Mouse (Mus musculus): ENCODE measurements around the gene Ruvbl2. TPM values are rescaled to one million over a fixed set of nuclear protein-coding genes. Genes with fewer than 3 reads are reported as not detected.
"Not testable (repeated sequence)": the region's sequence is repeated elsewhere in the genome, so short reads cannot be mapped to it uniquely, and the experiment has no call there.

The Ruvbl2 gene
- polyA plus RNA-seq, 1 experiment from 2014 or later, result 127 TPM

GRCm38 (mm10) chr7:45405091-45406075, 32.5 kb downstream of the Ruvbl2 start, which contains the start of gene Kcna7:
Kcna7 (plus strand) TSS chr7:45405653.
- Histone ChIP-seq H3K4me2 (replicated peaks) (peak within 1 kb of the TSS; percentile 54), H3K9ac (0 out of 2 replicates have a peak within 1 kb of the TSS, but pooled peaks have one; percentile 26), H3K27me3 (replicated peaks) (peaks cover 53% of the 10 kb centered on the region), H3K36me3 (no peaks in the 10 kb centered on the region), H3K4me1 (peaks cover 8% of the 10 kb centered on the region), H3K27ac (no peak within 1 kb of the TSS), H3K4me3 (peak within 1 kb of the TSS; percentile 28; the same call in 1 of the 2 replicates), H3K9me3 (no peaks in the 10 kb centered on the region)
- 10% methylated on average over 28 of the region's 28 CpGs for WGBS
- ATAC-seq (ENCODE audit: low FRiP score, low read depth), result no peak

- no peaks in the 10 kb centered on the region for H3K36me3 ChIP-seq
- WGBS, result 45% methylated on average over 6 of the region's 6 CpGs
- peaks cover 8% of the 10 kb centered on the region for H3K4me1 ChIP-seq
- H3K27ac ChIP-seq, result no peak overlapping the region
- H3K4me3 ChIP-seq, result no peak overlapping the region
- ATAC-seq (ENCODE audit: low FRiP score, low read depth), result no peak
- H3K27me3 ChIP-seq (replicated peaks), result peaks cover 36% of the 10 kb centered on the region
- no peak overlapping the region for H3K9ac ChIP-seq
- H3K9me3 ChIP-seq, result no peaks in the 10 kb centered on the region
- no peak overlapping the region for H3K4me2 ChIP-seq (replicated peaks)
These were observed 34.2 kb downstream of the Ruvbl2 start for GRCm38 (mm10) chr7:45403532-45404261.

DNA sequence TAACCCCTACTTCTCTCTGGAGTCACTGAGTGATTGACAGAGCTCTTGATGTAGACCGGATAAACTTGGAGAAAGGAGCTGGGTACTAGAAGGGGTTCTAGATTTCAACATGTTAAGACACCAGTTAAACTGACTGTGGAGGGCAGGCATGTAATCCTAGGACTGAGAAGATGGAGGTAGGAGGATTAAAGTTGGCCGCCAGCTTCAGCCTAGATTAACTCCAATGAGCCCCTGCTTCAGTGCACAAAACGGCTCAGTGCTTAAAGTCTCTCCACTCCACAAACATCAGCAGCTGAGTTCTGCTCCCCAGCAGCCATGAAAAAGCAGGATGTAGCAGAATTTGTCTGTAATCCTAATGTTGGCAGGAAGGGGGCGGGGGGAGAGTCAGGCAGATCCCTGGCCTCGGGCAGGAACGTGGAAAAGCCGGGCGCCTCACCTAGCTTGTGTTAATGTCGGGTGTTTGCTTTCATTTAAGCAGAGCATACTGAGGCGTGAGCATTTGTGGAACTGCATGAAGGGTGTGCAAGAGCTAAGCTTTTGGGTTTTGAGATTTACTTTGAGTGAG, 36.3 kb downstream of the Ruvbl2 start:
- Histone ChIP-seq H3K9ac (0 out of 2 replicates have a peak overlapping the region, but pooled peaks have one; percentile 29), H3K27ac (no peak overlapping the region), H3K36me3 (no peaks in the 10 kb centered on the region), H3K4me3 (no peak overlapping the region), H3K27me3 (replicated peaks) (peaks cover 15% of the 10 kb centered on the region), H3K4me2 (replicated peaks) (no peak overlapping the region), H3K4me1 (peaks cover 6% of the 10 kb centered on the region), H3K9me3 (no peaks in the 10 kb centered on the region)
- ATAC-seq (ENCODE audit: low FRiP score, low read depth), result no peak
- WGBS, result 82% methylated on average over 10 of the region's 10 CpGs

GRCm38 (mm10) chr7:45396787-45397186, 41.1 kb downstream of the Ruvbl2 start:
- Histone ChIP-seq H3K27ac (no peak overlapping the region), H3K9me3 (no peaks in the 10 kb centered on the region), H3K9ac (no peak overlapping the region), H3K36me3 (peaks cover 9% of the 10 kb centered on the region), H3K27me3 (replicated peaks) (no peaks in the 10 kb centered on the region), H3K4me3 (no peak overlapping the region), H3K4me2 (replicated peaks) (no peak overlapping the region), H3K4me1 (peaks cover 21% of the 10 kb centered on the region)
- 88% methylated on average over 2 of the region's 2 CpGs for WGBS
- ATAC-seq (ENCODE audit: low FRiP score, low read depth), result no peak

DNA sequence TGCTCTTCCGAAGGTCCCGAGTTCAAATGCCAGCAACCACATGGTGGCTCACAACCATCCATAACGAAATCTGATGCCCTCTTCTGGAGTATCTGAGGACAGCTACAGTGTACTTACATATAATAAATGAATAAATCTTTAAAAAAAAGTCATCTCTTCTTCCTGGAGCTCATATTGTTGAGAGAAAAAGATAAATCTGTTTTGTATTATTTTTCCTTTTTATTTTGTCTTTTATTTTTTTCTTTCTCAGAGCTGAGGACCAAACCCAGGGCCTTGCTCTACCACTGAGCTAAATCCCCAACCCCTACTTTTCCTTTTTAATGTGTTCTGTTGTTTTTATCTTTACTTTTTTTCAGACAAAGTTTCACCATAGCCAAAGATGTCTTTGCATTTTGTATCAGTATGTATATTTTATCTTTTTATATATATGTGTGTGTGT, 41.5 kb downstream of the Ruvbl2 start:
- H3K9ac ChIP-seq; H3K27me3 ChIP-seq (replicated peaks): not testable (repeated sequence)
- peak; percentile 66; the same call in 1 of the 2 replicates for ATAC-seq (ENCODE audit: low FRiP score, low read depth)

DNA sequence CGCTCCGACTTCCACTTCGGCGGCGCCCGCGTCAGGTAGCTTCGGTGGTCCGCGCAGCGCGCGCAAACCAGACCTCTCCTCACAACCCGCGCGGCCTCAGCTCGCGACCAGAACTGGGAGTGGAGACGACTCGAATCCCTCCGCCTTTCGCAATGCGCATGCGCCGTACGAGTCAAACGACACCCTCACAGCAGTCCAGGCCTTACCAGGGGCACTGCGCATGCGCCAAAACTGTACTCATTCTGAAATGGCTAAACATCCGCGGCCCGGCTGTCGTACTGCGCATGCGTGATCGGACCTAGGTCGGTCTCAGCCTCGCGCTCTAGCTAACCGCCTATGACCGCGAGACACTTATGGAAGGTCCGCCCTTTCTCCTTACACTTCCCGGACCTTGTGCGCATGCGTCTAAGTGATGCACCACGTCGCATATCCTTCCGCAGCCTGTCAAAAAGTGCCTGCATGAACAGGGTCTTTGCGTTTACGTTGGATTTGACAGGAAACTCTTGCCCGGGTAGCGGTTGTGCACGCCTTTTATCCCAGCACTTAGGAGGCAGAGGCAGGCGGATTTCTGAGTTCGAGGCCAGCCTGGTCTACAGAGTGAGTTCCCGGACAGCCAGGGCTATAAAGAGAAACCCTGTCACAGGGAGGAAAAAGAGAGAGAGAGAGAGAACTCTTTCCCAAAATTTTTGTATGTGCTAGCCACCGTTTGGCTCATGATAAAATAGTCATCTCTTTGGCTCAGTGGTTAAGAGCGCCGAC, 42.1 kb downstream of the Ruvbl2 start, which contains the start of gene Snrnp70:
TSS of gene Snrnp70 (minus strand) at position 165 of the 759 bp plus-strand sequence.
- peak within 1 kb of the TSS; percentile 98 for H3K4me2 ChIP-seq (replicated peaks)
- WGBS, result under 1% methylated on average over 60 of the region's 60 CpGs
- ATAC-seq (ENCODE audit: low FRiP score, low read depth), result peak; percentile 97

More for the DNA sequence above, 41.5 kb downstream of the Ruvbl2 start:
- H3K4me1 ChIP-seq, result peaks cover 21% of the 10 kb centered on the region
- 6% methylated on average over 3 of the region's 3 CpGs for WGBS
- peak overlapping the region; percentile 98 for H3K4me2 ChIP-seq (replicated peaks)
- peaks cover 13% of the 10 kb centered on the region for H3K36me3 ChIP-seq
- H3K4me3 ChIP-seq, result peak overlapping the region; percentile 76
- H3K27ac ChIP-seq, H3K9me3 ChIP-seq: not testable (repeated sequence)

GRCm38 (mm10) chr7:45395129-45395541, 42.8 kb downstream of the Ruvbl2 start:
- H3K36me3 ChIP-seq, result peaks cover 24% of the 10 kb centered on the region
- H3K9me3 ChIP-seq, result no peaks in the 10 kb centered on the region
- no peaks in the 10 kb centered on the region for H3K27me3 ChIP-seq (replicated peaks)
- ATAC-seq (ENCODE audit: low FRiP score, low read depth), result peak; percentile 85
- peak overlapping the region; percentile 76 for H3K4me3 ChIP-seq
- 1% methylated on average over 19 of the region's 20 CpGs for WGBS
- peak overlapping the region; percentile 98 for H3K4me2 ChIP-seq (replicated peaks)
- H3K4me1 ChIP-seq, result peaks cover 21% of the 10 kb centered on the region
- H3K27ac ChIP-seq, result peak overlapping the region; percentile 97
- peak overlapping the region; percentile 96 for H3K9ac ChIP-seq

More for the DNA sequence above, 42.1 kb downstream of the Ruvbl2 start, which contains the start of gene Snrnp70:
- peak within 1 kb of the TSS; percentile 76 for H3K4me3 ChIP-seq
- H3K4me1 ChIP-seq, result peaks cover 21% of the 10 kb centered on the region
- no peaks in the 10 kb centered on the region for H3K27me3 ChIP-seq (replicated peaks)
- no peaks in the 10 kb centered on the region for H3K9me3 ChIP-seq
- H3K36me3 ChIP-seq, result peaks cover 17% of the 10 kb centered on the region
- peak within 1 kb of the TSS; percentile 97 for H3K27ac ChIP-seq
- peak within 1 kb of the TSS; percentile 96 for H3K9ac ChIP-seq

- Histone ChIP-seq H3K4me3 (no peak overlapping the region), H3K9ac (no peak overlapping the region), H3K27me3 (replicated peaks) (no peaks in the 10 kb centered on the region), H3K9me3 (no peaks in the 10 kb centered on the region), H3K36me3 (peaks cover 96% of the 10 kb centered on the region), H3K4me2 (replicated peaks) (no peak overlapping the region), H3K27ac (no peak overlapping the region), H3K4me1 (no peaks in the 10 kb centered on the region)
- whole genome bisulfite sequencing, result 95% methylated on average over 3 of the region's 3 CpGs
- no peak for ATAC-seq (ENCODE audit: low FRiP score, low read depth)
These were observed 51.8 kb downstream of the Ruvbl2 start for GRCm38 (mm10) chr7:45386077-45386476.

DNA sequence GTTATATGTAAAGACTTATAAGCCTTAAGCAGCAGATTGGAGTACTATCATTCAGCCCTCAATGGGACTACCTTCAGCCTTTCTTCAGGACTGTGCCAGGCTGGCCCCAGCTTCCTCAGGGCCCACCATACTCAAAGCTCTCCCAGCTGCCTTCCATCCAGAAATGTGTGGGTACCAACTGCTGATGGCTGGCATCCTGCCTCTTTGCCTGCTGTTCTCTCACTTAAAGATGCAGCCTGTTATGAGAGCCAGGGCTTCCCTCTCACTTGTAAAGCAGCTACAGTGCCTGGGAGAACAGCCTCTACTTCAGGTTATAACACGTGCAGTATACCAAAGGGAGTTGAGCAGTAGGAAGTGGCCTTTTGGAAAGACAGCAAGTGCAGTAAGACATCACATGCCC, 61.8 kb downstream of the Ruvbl2 start:
- 92% methylated on average over 1 of the region's 1 CpGs for WGBS
- no peaks in the 10 kb centered on the region for H3K27me3 ChIP-seq (replicated peaks)
- no peak overlapping the region for H3K27ac ChIP-seq
- ATAC-seq (ENCODE audit: low FRiP score, low read depth), result no peak
- no peaks in the 10 kb centered on the region for H3K9me3 ChIP-seq
- H3K4me2 ChIP-seq (replicated peaks), result no peak overlapping the region
- H3K4me1 ChIP-seq, result no peaks in the 10 kb centered on the region
- H3K9ac ChIP-seq, result no peak overlapping the region
- H3K4me3 ChIP-seq, result no peak overlapping the region
- H3K36me3 ChIP-seq, result peaks cover 80% of the 10 kb centered on the region

- Histone ChIP-seq H3K4me3 (no peak overlapping the region), H3K9ac (no peak overlapping the region), H3K27me3 (replicated peaks) (peaks cover 9% of the 10 kb centered on the region), H3K4me1 (peaks cover 14% of the 10 kb centered on the region), H3K36me3 (peaks cover 66% of the 10 kb centered on the region), H3K9me3 (no peaks in the 10 kb centered on the region), H3K4me2 (replicated peaks) (no peak overlapping the region), H3K27ac (no peak overlapping the region)
- no peak for ATAC-seq (ENCODE audit: low FRiP score, low read depth)
- 94% methylated on average over 8 of the region's 8 CpGs for WGBS
These were observed 63.3 kb downstream of the Ruvbl2 start for GRCm38 (mm10) chr7:45374620-45375019.

DNA sequence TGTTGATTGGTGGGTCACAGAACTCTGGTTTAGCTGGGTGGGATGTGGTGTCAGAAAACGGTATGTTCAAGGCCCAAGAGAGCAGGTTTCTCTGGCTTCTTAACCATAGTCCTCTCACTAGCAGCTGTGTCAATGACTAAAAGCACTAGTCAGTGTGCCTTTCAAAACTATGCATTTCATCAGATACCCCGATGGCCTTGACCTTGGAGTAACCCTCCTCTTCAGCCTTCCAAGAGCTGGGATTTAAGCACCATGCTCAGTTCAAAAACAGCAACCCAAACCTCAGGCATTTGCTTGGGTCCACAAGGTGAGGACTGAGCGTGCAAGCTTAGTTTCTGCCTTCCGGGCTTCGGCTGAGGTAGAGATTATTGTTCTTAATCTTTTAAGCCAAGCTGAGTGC, 65.5 kb downstream of the Ruvbl2 start:
- H3K36me3 ChIP-seq, result peaks cover 45% of the 10 kb centered on the region
- WGBS, result 86% methylated on average over 5 of the region's 5 CpGs
- no peak for ATAC-seq (ENCODE audit: low FRiP score, low read depth)

More for the DNA sequence above, 65.5 kb downstream of the Ruvbl2 start:
- Histone ChIP-seq H3K4me2 (replicated peaks) (no peak overlapping the region), H3K4me1 (peaks cover 22% of the 10 kb centered on the region), H3K27me3 (replicated peaks) (peaks cover 24% of the 10 kb centered on the region), H3K9me3 (no peaks in the 10 kb centered on the region), H3K27ac (no peak overlapping the region), H3K9ac (no peak overlapping the region), H3K4me3 (no peak overlapping the region)
